Mouse (Mus musculus) Patski (cell line): ENCODE measurements at regions not wholly inside any gene's neighbourhood (a gene's known extent, or its start where the extent isn't known, plus 50 kb on each side); places are given as distances from the start of the nearest gene placed in this dataset.
"Not testable (repeated sequence)": the region's sequence is repeated elsewhere in the genome, so short reads cannot be mapped to it uniquely, and the experiment has no call there.

Source experiments
- ATAC-seq: fragments of 100-300 bp; one replicate; pipeline ENCODE4 v1.8.0; 2021
- CTCF ChIA-PET: fragments of 350-600 bp; sonication (Branson Sonifier 250); formaldehyde crosslinking; loops from one replicate; lab custom pipeline; 2022; ENCODE audit warnings: inconsistent platforms; lab: Charles Lee
- POLR2A ChIA-PET: fragments of 350-600 bp; sonication (Branson Sonifier 250); formaldehyde crosslinking; loops from one replicate; lab custom pipeline; 2022; ENCODE audit warnings: antibody characterized with exemption, inconsistent platforms; lab: Charles Lee
- DNase-seq: peaks from one replicate; pipeline ENCODE4 v3.0.0-alpha.2; 2011; ENCODE audit warnings: low read depth, low spot score
- H3K27me3 ChIP-seq: fragments of 371-371 bp; one replicate; pipeline ENCODE4 v1.5.1; 2021
- CTCF ChIP-seq: fragments of 100-300 bp; IDR thresholded peaks from one replicate; pipeline ENCODE4 v1.5.1; 2021
- in situ Hi-C: fragments of 300-500 bp; cut with MboI; formaldehyde crosslinking; loops from 3 replicates; pipeline ENCODE4 v1.11.1; 2018; ENCODE audit warnings: low pct_unique_long_range_greater_than_20kb, mixed read lengths

GRCm38 (mm10) chr16:58013557-58013956, 259.0 kb upstream of the Col8a1 start:
- POLR2A ChIA-PET: no interaction called here
- TF ChIP-seq CTCF: no peak

GRCm38 (mm10) chr16:58027525-58027924, 273.0 kb upstream of the Col8a1 start:
- ATAC-seq: no peak
- TF ChIP-seq CTCF: no peak
- in situ Hi-C loops: no loop called here
- no peaks in the 10 kb centered on the region for H3K27me3 ChIP-seq
- DNase-seq: no peak
- POLR2A ChIA-PET: no interaction called here
- CTCF ChIA-PET: no interaction called here

More at GRCm38 (mm10) chr16:58013557-58013956, 259.0 kb upstream of the Col8a1 start:
- no peaks in the 10 kb centered on the region for H3K27me3 ChIP-seq
- CTCF ChIA-PET: interaction anchor here (1.4 kb wide), 1 partner anchor 51 kb away, joined by 3 read pairs; no protein-coding TSS in a partner anchor
- ATAC-seq (no peak), DNase-seq (no peak)
- in situ Hi-C loops: no loop called here

DNA sequence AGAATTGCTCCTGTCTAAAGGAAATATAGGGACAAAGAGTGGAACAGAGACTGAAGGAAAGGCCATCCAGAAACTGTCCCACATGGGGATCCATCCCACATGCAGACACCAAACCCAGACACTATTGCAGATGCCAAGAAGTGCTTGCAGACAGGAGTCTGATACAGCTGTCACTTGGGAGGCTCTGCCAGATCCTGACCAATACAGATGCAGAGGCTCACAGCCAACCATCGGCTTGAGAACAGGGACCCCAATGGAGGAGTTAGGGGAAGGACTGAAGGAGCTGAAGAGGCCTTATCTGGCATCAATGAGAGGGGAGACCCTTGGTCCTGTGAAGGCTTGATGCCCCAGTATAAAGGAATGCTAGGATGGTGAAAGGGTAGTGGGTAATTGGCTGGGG, 274.0 kb upstream of the Col8a1 start:
- in situ Hi-C loops: not testable (repeated sequence)
- CTCF ChIA-PET: interaction anchor here (1.1 kb wide), 1 partner anchor 11 kb away, joined by 3 read pairs; no protein-coding TSS in a partner anchor

GRCm38 (mm10) chr16:58029674-58030073, 275.1 kb upstream of the Col8a1 start:
- in situ Hi-C loops: no loop called here
- POLR2A ChIA-PET: no interaction called here
- CTCF ChIA-PET: no interaction called here
- no peak for ATAC-seq
- H3K27me3 ChIP-seq: no peaks in the 10 kb centered on the region
- DNase-seq: no peak
- TF ChIP-seq CTCF: no peak

More for the DNA sequence above, 274.0 kb upstream of the Col8a1 start:
- not testable (repeated sequence) for H3K27me3 ChIP-seq, DNase-seq, ATAC-seq
- POLR2A ChIA-PET: interaction anchor here (0.7 kb wide), 2 partner anchors 10 to 32 kb away, joined by 4 to 5 read pairs; no protein-coding TSS in a partner anchor

GRCm38 (mm10) chr16:58068654-58069271, 314.2 kb upstream of the Col8a1 start:
- in situ Hi-C loops: no loop called here
- DNase-seq (no peak), ATAC-seq (no peak)
- no peaks in the 10 kb centered on the region for H3K27me3 ChIP-seq
- no peak for TF ChIP-seq CTCF
- ChIA-PET CTCF (no interaction called here), POLR2A (no interaction called here)

GRCm38 (mm10) chr16:58072441-58072840, 317.9 kb upstream of the Col8a1 start:
- CTCF ChIA-PET: no interaction called here
- no peak for TF ChIP-seq CTCF
- no peaks in the 10 kb centered on the region for H3K27me3 ChIP-seq
- in situ Hi-C loops: no loop called here
- DNase-seq (no peak), ATAC-seq (no peak)
- POLR2A ChIA-PET: interaction anchor here (0.9 kb wide), 1 partner anchor 202 kb away, joined by 3 read pairs; no protein-coding TSS in a partner anchor

DNA sequence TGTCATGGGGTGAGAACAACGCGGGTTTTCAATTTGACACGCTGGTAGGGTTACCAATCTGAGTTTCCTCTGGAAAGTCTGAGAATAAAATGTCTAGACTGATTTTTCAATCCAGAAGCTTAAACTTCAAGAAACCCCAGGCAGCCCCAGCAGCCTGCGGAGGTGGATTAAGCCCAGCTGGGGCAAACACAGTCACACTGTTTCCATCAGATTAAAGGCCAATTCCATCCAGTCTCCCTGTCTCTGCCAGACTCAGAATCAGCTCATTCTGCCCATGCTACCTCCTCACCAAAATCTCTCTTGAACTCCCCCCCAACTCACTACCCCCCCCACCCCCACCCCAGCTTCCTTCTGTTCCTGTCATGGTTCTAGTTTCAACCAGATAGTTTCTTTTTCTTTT, 307.9 kb upstream of the Dcbld2 start:
- no peak for TF ChIP-seq CTCF
- no peaks in the 10 kb centered on the region for H3K27me3 ChIP-seq
- no peak for DNase-seq
- in situ Hi-C loops: no loop called here
- ATAC-seq: no peak
- POLR2A ChIA-PET: no interaction called here
- CTCF ChIA-PET: no interaction called here

DNA sequence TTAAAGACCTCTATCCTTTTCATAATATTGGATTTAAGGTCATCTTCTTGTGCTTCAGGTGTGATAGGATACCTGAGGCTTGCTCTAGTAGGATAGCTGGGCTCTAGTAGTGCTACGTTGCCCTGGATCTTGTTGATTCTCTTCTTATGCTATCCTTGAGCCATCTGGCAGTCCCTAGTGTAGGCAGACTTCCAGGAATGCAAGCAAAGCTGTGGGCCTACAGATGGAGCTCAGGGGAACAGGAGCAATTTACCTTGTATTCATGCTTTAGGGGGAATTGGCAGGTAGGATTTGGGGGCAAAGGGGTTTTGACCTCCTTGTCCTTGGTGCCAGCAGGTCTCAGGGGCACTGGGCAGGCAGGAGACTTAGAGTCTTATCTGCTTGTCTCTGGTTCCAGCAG, 297.8 kb upstream of the Dcbld2 start:
- ATAC-seq: no peak
- no peak for TF ChIP-seq CTCF
- ChIA-PET CTCF (no interaction called here), POLR2A (no interaction called here)
- no peaks in the 10 kb centered on the region for H3K27me3 ChIP-seq
- in situ Hi-C loops: no loop called here
- DNase-seq: no peak

GRCm38 (mm10) chr16:58126086-58126485, 282.2 kb upstream of the Dcbld2 start:
- H3K27me3 ChIP-seq: no peaks in the 10 kb centered on the region
- ChIA-PET CTCF (interaction anchor here (1.0 kb wide), 1 partner anchor 20 kb away, joined by 4 read pairs; no protein-coding TSS in a partner anchor), POLR2A (interaction anchor here (1.1 kb wide), 1 partner anchor 52 kb away, joined by 3 read pairs; no protein-coding TSS in a partner anchor)
- DNase-seq (no peak), ATAC-seq (no peak)
- in situ Hi-C loops: no loop called here
- no peak for TF ChIP-seq CTCF

- no peaks in the 10 kb centered on the region for H3K27me3 ChIP-seq
- ChIA-PET POLR2A (no interaction called here), CTCF (interaction anchor here (1.0 kb wide), 1 partner anchor 9 kb away, joined by 3 read pairs; no protein-coding TSS in a partner anchor)
- no peak for TF ChIP-seq CTCF
- in situ Hi-C loops: no loop called here
- ATAC-seq (no peak), DNase-seq (no peak)
Measured at GRCm38 (mm10) chr16:58136144-58136905, 271.9 kb upstream of the Dcbld2 start.

GRCm38 (mm10) chr16:58136979-58137378, 271.3 kb upstream of the Dcbld2 start:
- no peak for ATAC-seq
- POLR2A ChIA-PET: no interaction called here
- no peaks in the 10 kb centered on the region for H3K27me3 ChIP-seq
- CTCF ChIA-PET: interaction anchor here (1.0 kb wide), 1 partner anchor 9 kb away, joined by 3 read pairs; no protein-coding TSS in a partner anchor
- TF ChIP-seq CTCF: no peak
- DNase-seq: no peak
- in situ Hi-C loops: no loop called here
